Mouse (Mus musculus): ENCODE results near the gene Shank1. TPM values are rescaled to one million over a fixed set of nuclear protein-coding genes. Genes with fewer than 3 reads are reported as not detected.

Gene Shank1
- total and polyA plus RNA-seq, 2 experiments from 2014 or later: 39.2 to 48.1 TPM

GRCm38 (mm10) chr7:44356590-44357481, 46.8 kb downstream of the Shank1 start:
- DNase-seq (ENCODE audit: low spot score): no peak
- H3K27ac ChIP-seq (ENCODE audit: low read depth, low read length): peak overlapping the region; percentile 43; the same call in 1 of the 2 replicates
- peaks cover 5% of the 10 kb centered on the region; the same call in 1 of the 2 replicates for H3K27me3 ChIP-seq (ENCODE audit: insufficient read depth, low read length)

DNA sequence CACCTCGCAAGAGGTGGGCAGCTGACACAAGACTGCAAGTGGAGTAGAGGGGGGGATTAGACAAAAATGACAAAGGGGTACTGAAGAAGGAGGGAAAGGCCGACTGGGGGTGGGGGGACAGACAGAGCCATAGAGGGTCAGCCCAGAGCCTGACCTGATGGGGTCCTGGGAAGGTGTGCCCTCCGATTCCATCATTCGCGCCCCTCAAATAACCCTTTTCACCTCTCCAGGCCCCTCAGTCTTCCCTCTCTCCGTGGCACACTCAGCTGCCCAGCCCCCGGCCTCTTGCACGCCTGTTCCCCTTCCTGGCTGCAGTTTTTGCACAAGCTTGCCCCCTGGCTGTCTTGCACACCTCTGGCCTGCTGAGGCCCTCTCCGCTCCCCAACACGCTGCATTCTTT, 47.5 kb downstream of the Shank1 start:
- ATAC-seq (ENCODE audit: low FRiP score) (no peak), DNase-seq (ENCODE audit: low spot score) (no peak)
- no peak overlapping the region for H3K4me2 ChIP-seq (ENCODE audit: low read depth, low read length, poor library complexity, severe bottlenecking)
- H3K36me3 ChIP-seq (ENCODE audit: insufficient read depth, low read length): peaks cover 17% of the 10 kb centered on the region
- H3K27ac ChIP-seq (ENCODE audit: low read depth, low read length): peak overlapping the region; percentile 43; the same call in 1 of the 2 replicates
- no peak overlapping the region for H3K4me3 ChIP-seq (ENCODE audit: low read depth, low read length)
- H3K27me3 ChIP-seq (ENCODE audit: insufficient read depth, low read length): peaks cover under 1% of the 10 kb centered on the region; the same call in 1 of the 2 replicates
- 15% methylated on average over 10 of the region's 10 CpGs for WGBS
- TF ChIP-seq CTCF (IDR thresholded peaks at IDR 0.05): 0 out of 2 replicates have a peak, but pooled peaks have one; percentile 31
- H3K9me3 ChIP-seq (ENCODE audit: low read length): no peaks in the 10 kb centered on the region
- H3K4me1 ChIP-seq (ENCODE audit: insufficient read depth, low read length): no peaks in the 10 kb centered on the region
- H3K9ac ChIP-seq (replicated peaks; ENCODE audit: low read length, poor library complexity, severe bottlenecking): no peak overlapping the region

More at GRCm38 (mm10) chr7:44356590-44357481, 46.8 kb downstream of the Shank1 start:
- H3K4me2 ChIP-seq (ENCODE audit: low read depth, low read length, poor library complexity, severe bottlenecking): no peak overlapping the region
- H3K4me1 ChIP-seq (ENCODE audit: insufficient read depth, low read length): no peaks in the 10 kb centered on the region
- TF ChIP-seq CTCF (IDR thresholded peaks at IDR 0.05): no peak
- H3K4me3 ChIP-seq (ENCODE audit: low read depth, low read length): no peak overlapping the region
- H3K36me3 ChIP-seq (ENCODE audit: insufficient read depth, low read length): peaks cover 24% of the 10 kb centered on the region
- no peak overlapping the region for H3K9ac ChIP-seq (replicated peaks; ENCODE audit: low read length, poor library complexity, severe bottlenecking)
- WGBS: 12% methylated on average over 35 of the region's 35 CpGs
- no peak for ATAC-seq (ENCODE audit: low FRiP score)
- no peaks in the 10 kb centered on the region for H3K9me3 ChIP-seq (ENCODE audit: low read length)

GRCm38 (mm10) chr7:44358012-44358411, 48.0 kb downstream of the Shank1 start:
- peaks cover 13% of the 10 kb centered on the region for H3K36me3 ChIP-seq (ENCODE audit: insufficient read depth, low read length)
- no peaks in the 10 kb centered on the region for H3K9me3 ChIP-seq (ENCODE audit: low read length)
- no peak overlapping the region for H3K4me3 ChIP-seq (ENCODE audit: low read depth, low read length)
- ATAC-seq (ENCODE audit: low FRiP score) (no peak), DNase-seq (ENCODE audit: low spot score) (no peak)
- peak overlapping the region; percentile 43 for H3K27ac ChIP-seq (ENCODE audit: low read depth, low read length)
- no peak overlapping the region for H3K4me2 ChIP-seq (ENCODE audit: low read depth, low read length, poor library complexity, severe bottlenecking)
- 18% methylated on average over 5 of the region's 5 CpGs for WGBS
- TF ChIP-seq CTCF (IDR thresholded peaks at IDR 0.05): no peak
- H3K4me1 ChIP-seq (ENCODE audit: insufficient read depth, low read length): no peaks in the 10 kb centered on the region
- no peak overlapping the region for H3K9ac ChIP-seq (replicated peaks; ENCODE audit: low read length, poor library complexity, severe bottlenecking)
- H3K27me3 ChIP-seq (ENCODE audit: insufficient read depth, low read length): no peaks in the 10 kb centered on the region; the same call in 1 of the 2 replicates

GRCm38 (mm10) chr7:44358886-44359654, 49.0 kb downstream of the Shank1 start:
- H3K27me3 ChIP-seq (ENCODE audit: insufficient read depth, low read length): no peaks in the 10 kb centered on the region; the same call in 1 of the 2 replicates
- 4% methylated on average over 16 of the region's 26 CpGs for WGBS
- ATAC-seq (ENCODE audit: low FRiP score): peak; percentile 34

GRCm38 (mm10) chr7:44359908-44360672, 50.0 kb downstream of the Shank1 start:
- Histone ChIP-seq H3K36me3 (ENCODE audit: insufficient read depth, low read length) (peaks cover 4% of the 10 kb centered on the region; the same call in 1 of the 2 replicates), H3K4me3 (ENCODE audit: low read depth, low read length) (peak overlapping the region; percentile 43), H3K9me3 (ENCODE audit: low read length) (no peaks in the 10 kb centered on the region), H3K4me1 (ENCODE audit: insufficient read depth, low read length) (no peaks in the 10 kb centered on the region), H3K27ac (ENCODE audit: low read depth, low read length) (peak overlapping the region; percentile 95), H3K9ac (replicated peaks; ENCODE audit: low read length, poor library complexity, severe bottlenecking) (peak overlapping the region; percentile 77), H3K4me2 (ENCODE audit: low read depth, low read length, poor library complexity, severe bottlenecking) (peak overlapping the region; percentile 85), H3K27me3 (ENCODE audit: insufficient read depth, low read length) (no peaks in the 10 kb centered on the region; the same call in 1 of the 2 replicates)
- peak; percentile 19; the same call in 1 of the 2 replicates for TF ChIP-seq CTCF (IDR thresholded peaks at IDR 0.05)
- under 1% methylated on average over 53 of the region's 54 CpGs for WGBS
- ATAC-seq (ENCODE audit: low FRiP score) (peak; percentile 66), DNase-seq (ENCODE audit: low spot score) (peak; percentile 96)

More at GRCm38 (mm10) chr7:44358886-44359654, 49.0 kb downstream of the Shank1 start:
- Histone ChIP-seq H3K27ac (ENCODE audit: low read depth, low read length) (peak overlapping the region; percentile 95), H3K4me3 (ENCODE audit: low read depth, low read length) (peak overlapping the region; percentile 43), H3K36me3 (ENCODE audit: insufficient read depth, low read length) (peaks cover 10% of the 10 kb centered on the region), H3K4me1 (ENCODE audit: insufficient read depth, low read length) (no peaks in the 10 kb centered on the region), H3K9ac (replicated peaks; ENCODE audit: low read length, poor library complexity, severe bottlenecking) (peak overlapping the region; percentile 77), H3K9me3 (ENCODE audit: low read length) (no peaks in the 10 kb centered on the region), H3K4me2 (ENCODE audit: low read depth, low read length, poor library complexity, severe bottlenecking) (peak overlapping the region; percentile 85)
- DNase-seq (ENCODE audit: low spot score): peak; percentile 57
- TF ChIP-seq CTCF (IDR thresholded peaks at IDR 0.05): no peak
